Mouse (Mus musculus) spleen, postnatal 10 days (tissue): ENCODE measurements around the gene Sh2d1b2.
"Not testable (repeated sequence)": the region's sequence is repeated elsewhere in the genome, so short reads cannot be mapped to it uniquely, and the experiment has no call there.

ENCODE experiments used
- DNase-seq, 2 experiments: peaks; one replicate each; pipeline ENCODE4 v3.0.0; 2021 to 2022; ENCODE audit warnings: low spot score in 2 of 2

Sh2d1b2 gene

GRCm38 (mm10) chr1:170232688-170233087 lies at the start of gene Sh2d1b2:
Gene Sh2d1b2 (plus strand): TSS chr1:170232749.
- DNase-seq = not testable (repeated sequence)

GRCm38 (mm10) chr1:170185137-170185536 lies 47.4 kb upstream of the Sh2d1b2 start:
- no peak for DNase-seq

GRCm38 (mm10) chr1:170186531-170186930 lies 46.0 kb upstream of the Sh2d1b2 start:
- DNase-seq = no peak

- DNase-seq = no peak
Observed at GRCm38 (mm10) chr1:170188601-170189000, 43.9 kb upstream of the Sh2d1b2 start.

GRCm38 (mm10) chr1:170190225-170190624 lies 42.3 kb upstream of the Sh2d1b2 start:
- DNase-seq = no peak

GRCm38 (mm10) chr1:170191925-170192324 lies 40.6 kb upstream of the Sh2d1b2 start:
- no peak for DNase-seq

- DNase-seq = no peak
Observed at GRCm38 (mm10) chr1:170196211-170196610, 36.3 kb upstream of the Sh2d1b2 start.

GRCm38 (mm10) chr1:170200379-170200778 lies 32.2 kb upstream of the Sh2d1b2 start:
- DNase-seq = peak in 1 of 2 experiments; percentile 50

- DNase-seq = no peak
Observed at GRCm38 (mm10) chr1:170206395-170206794, 26.2 kb upstream of the Sh2d1b2 start.

- DNase-seq = no peak
Observed at GRCm38 (mm10) chr1:170213181-170213879, 19.2 kb upstream of the Sh2d1b2 start.

GRCm38 (mm10) chr1:170214383-170214756 lies 18.2 kb upstream of the Sh2d1b2 start:
- no peak for DNase-seq

- peak; percentile 80 to 94 for DNase-seq
Observed at GRCm38 (mm10) chr1:170214757-170215522, 17.6 kb upstream of the Sh2d1b2 start, which contains the start of gene Uhmk1. Gene Uhmk1 (minus strand): TSS chr1:170215397.

GRCm38 (mm10) chr1:170215590-170215989 lies 17.0 kb upstream of the Sh2d1b2 start:
- no peak for DNase-seq

- peak in 1 of 2 experiments; percentile 29 for DNase-seq
Observed at GRCm38 (mm10) chr1:170218091-170218884, 14.3 kb upstream of the Sh2d1b2 start.

- DNase-seq = no peak
Observed at GRCm38 (mm10) chr1:170220351-170220750, 12.2 kb upstream of the Sh2d1b2 start.

GRCm38 (mm10) chr1:170223276-170223675 lies 9.3 kb upstream of the Sh2d1b2 start:
- DNase-seq = no peak

- DNase-seq = no peak
Observed at GRCm38 (mm10) chr1:170245016-170245415, 12.5 kb downstream of the Sh2d1b2 start.

- no peak for DNase-seq
Observed at GRCm38 (mm10) chr1:170254893-170255559, 22.5 kb downstream of the Sh2d1b2 start.

GRCm38 (mm10) chr1:170255560-170255910 lies 23.0 kb downstream of the Sh2d1b2 start:
- DNase-seq = peak; percentile 30 to 80

GRCm38 (mm10) chr1:170270281-170270680 lies 37.7 kb downstream of the Sh2d1b2 start:
- DNase-seq = no peak

GRCm38 (mm10) chr1:170270696-170271095 lies 38.1 kb downstream of the Sh2d1b2 start:
- DNase-seq = no peak

GRCm38 (mm10) chr1:170273252-170273651 lies 40.7 kb downstream of the Sh2d1b2 start:
- DNase-seq = no peak
